Mouse (Mus musculus) MEL (cell line): ENCODE measurements at regions not wholly inside any gene's neighbourhood (a gene's known extent, or its start where the extent isn't known, plus 50 kb on each side); places are given as distances from the start of the nearest gene placed in this dataset.

Experiments used
- CTCF ChIP-seq, 3 experiments: IDR thresholded peaks in 2 of 3; conservative IDR thresholded peaks in 1 of 3; 2 replicates each; pipeline ENCODE4 v1.5.1; 2011 to 2012; ENCODE audit warnings: low read length in 3 of 3, low read depth in 2 of 3, mild to moderate bottlenecking in 2 of 3, improper control_type of control experiment in 1 of 3, inconsistent platforms in 1 of 3, mixed read lengths in 1 of 3, moderate library complexity in 1 of 3; ENCODE audit not compliant: control insufficient read depth in 1 of 3, insufficient read depth in 1 of 3, poor library complexity in 1 of 3, severe bottlenecking in 1 of 3
- E2F4 ChIP-seq: IDR thresholded peaks from 2 replicates; pipeline ENCODE4 v1.6.1; 2011; ENCODE audit warnings: low read depth, low read length, improper control_type of control experiment, borderline replicate concordance
- JUND ChIP-seq: IDR thresholded peaks from 2 replicates; pipeline ENCODE4 v1.6.1; 2011; ENCODE audit warnings: low read depth, mild to moderate bottlenecking, improper control_type of control experiment, low read length
- MAFK ChIP-seq: IDR thresholded peaks from 2 replicates; pipeline ENCODE4 v1.6.1; 2011; ENCODE audit warnings: low read depth, mild to moderate bottlenecking, low read length, improper control_type of control experiment, borderline replicate concordance
- POLR2A ChIP-seq, 2 experiments: IDR thresholded peaks; 2 replicates each; pipeline ENCODE4 v1.6.1; 2011 to 2012; ENCODE audit warnings: low read length in 2 of 2, mild to moderate bottlenecking in 2 of 2, control low read depth in 1 of 2, improper control_type of control experiment in 1 of 2, low read depth in 1 of 2, moderate library complexity in 1 of 2; ENCODE audit not compliant: control insufficient read depth in 1 of 2, insufficient read depth in 1 of 2, poor library complexity in 1 of 2
- POLR2AphosphoS2 ChIP-seq: IDR thresholded peaks from 2 replicates; pipeline ENCODE4 v1.6.1; 2011; ENCODE audit warnings: low read length, improper control_type of control experiment
- TBP ChIP-seq: IDR thresholded peaks from 2 replicates; pipeline ENCODE4 v1.8.0; 2011; ENCODE audit warnings: low read depth, low read length, improper control_type of control experiment
- USF1 ChIP-seq: IDR thresholded peaks from 2 replicates; pipeline ENCODE4 v1.6.1; 2014; ENCODE audit warnings: low read depth, mild to moderate bottlenecking, inconsistent platforms, low read length, improper control_type of control experiment, moderate library complexity
- ZMIZ1 ChIP-seq: IDR thresholded peaks from 2 replicates; pipeline ENCODE4 v1.6.1; 2012; ENCODE audit warnings: low read depth, mild to moderate bottlenecking, inconsistent platforms, low read length, improper control_type of control experiment, moderate library complexity

GRCm38 (mm10) chr1:141842547-141842946 lies 1596.6 kb downstream of the Kcnt2 start:
- TF ChIP-seq ZMIZ1 = no peak
- TF ChIP-seq POLR2A (IDR thresholded peaks at IDR 0.05; ENCODE audit: control insufficient read depth in 1 of 2, insufficient read depth in 1 of 2, low read depth in 1 of 2, low read length in 2 of 2, poor library complexity in 1 of 2) = no peak
- no peak for TF ChIP-seq E2F4
- TF ChIP-seq USF1 = no peak
- TF ChIP-seq CTCF (IDR thresholded peaks at IDR 0.05 in 2 of 3, conservative IDR thresholded peaks at IDR 0.05 in 1 of 3; ENCODE audit: control insufficient read depth in 1 of 3, insufficient read depth in 1 of 3, low read depth in 2 of 3, low read length in 3 of 3, poor library complexity in 1 of 3, severe bottlenecking in 1 of 3) = no peak
- no peak for TF ChIP-seq MAFK
- no peak for TF ChIP-seq TBP
- TF ChIP-seq POLR2AphosphoS2 = no peak
- TF ChIP-seq JUND = no peak
